9 mouse cellular contexts compared by ENCODE assay signal in the genomic region with DNA sequence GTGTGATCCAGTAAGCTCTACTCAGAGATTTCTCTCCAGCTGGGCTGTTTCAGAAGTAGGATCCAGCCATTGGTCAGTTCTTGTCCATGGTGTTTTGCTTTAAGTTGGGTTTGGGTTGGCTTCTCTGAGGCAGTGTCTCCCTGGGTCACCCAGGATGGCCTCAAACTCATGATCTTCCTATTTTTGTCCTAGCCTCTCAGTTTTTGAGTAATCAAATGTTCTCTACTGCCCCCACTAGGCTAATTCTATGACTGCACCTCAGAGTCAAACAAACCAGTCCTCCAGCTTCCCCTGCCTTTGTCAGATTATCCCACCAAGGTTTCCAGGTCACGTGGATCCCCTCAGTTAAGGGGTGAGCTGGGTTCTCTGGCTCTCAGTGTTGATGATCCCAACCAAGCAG. TPM values are rescaled to one million over a fixed set of nuclear protein-coding genes. Genes with fewer than 3 reads are reported as not detected.
A peak's percentile ranks its signal among the peaks of the same experiment; 100 is the strongest.
DNase-seq lines count a peak whose midpoint lies in the region; ATAC-seq and TF ChIP-seq lines count a peak whose summit lies in the region.
"Had no signal": no experiment of that assay in that cellular context is flagged by ENCODE, and none has a peak within 500 bp of the region (broad histone marks: within the 10 kb centered on the region; RNA-seq: fewer than 3 reads in every experiment).

No protein-coding gene starts in this region.

- TF ChIP-seq RAD21 in MEL (IDR thresholded peaks at IDR 0.05; ENCODE audit: low read depth, low read length) = peak; percentile 61

- no peaks in the 10 kb centered on the region for H3K36me3 ChIP-seq in MEL (ENCODE audit: control insufficient read depth in 1 of 2, insufficient read depth in 2 of 2, low read length in 2 of 2)
- H3K36me3 ChIP-seq: heart, embryonic 13.5 days had no signal

- no peak for TF ChIP-seq POLR2A in MEL (IDR thresholded peaks at IDR 0.05; ENCODE audit: control insufficient read depth in 1 of 2, insufficient read depth in 1 of 2, low read depth in 1 of 2, low read length in 2 of 2, poor library complexity in 1 of 2)

- DNase-seq in cerebellum, adult 11 months = peak; percentile 25
- no peak for DNase-seq in cerebellum, adult 11-12 months
- DNase-seq in left cerebral cortex, adult 2 months (ENCODE audit: extremely low spot score in 1 of 2, low spot score in 2 of 2) = peak; percentile 28 to 35
- no peak for DNase-seq in left cerebral cortex, adult 8-10 months (ENCODE audit: low spot score in 2 of 2)
- peak; percentile 55 for DNase-seq in MEL (ENCODE audit: low read depth, low spot score)
- DNase-seq in embryo, embryonic 11.5 days (ENCODE audit: low read depth, low spot score) = peak; percentile 30
- DNase-seq in lung, postnatal 14 days = peak; percentile 51

- no peak for ATAC-seq in erythroblast, adult 5-6 weeks (replicated peaks; ENCODE audit: low FRiP score, poor library complexity, severe bottlenecking)

- no peaks in the 10 kb centered on the region for H3K9me3 ChIP-seq in MEL (replicated peaks; ENCODE audit: insufficient read depth, low read length)
- H3K9me3 ChIP-seq: heart, embryonic 13.5 days had no signal

- H3K27ac ChIP-seq in left cerebral cortex, adult 2 months = no peak overlapping the region
- no peak overlapping the region for H3K27ac ChIP-seq in MEL (ENCODE audit: control insufficient read depth, low read depth, low read length)
- H3K27ac ChIP-seq: heart, embryonic 13.5 days had no signal

- H3K4me1 ChIP-seq in MEL (ENCODE audit: control insufficient read depth in 1 of 2, insufficient read depth in 2 of 2, low read length in 2 of 2) = no peaks in the 10 kb centered on the region
- H3K4me1 ChIP-seq: heart, embryonic 13.5 days had no signal

- TF ChIP-seq CTCF in left cerebral cortex, adult 2 months (IDR thresholded peaks at IDR 0.05) = peak; percentile 71
- peak in 2 of 3 experiments; percentile 62 to 70; a peak in 4 of 6 replicates for TF ChIP-seq CTCF in MEL (IDR thresholded peaks at IDR 0.05 in 2 of 3, conservative IDR thresholded peaks at IDR 0.05 in 1 of 3; ENCODE audit: control insufficient read depth in 1 of 3, insufficient read depth in 1 of 3, low read depth in 2 of 3, low read length in 3 of 3, poor library complexity in 1 of 3, severe bottlenecking in 1 of 3)

- H3K4me3 ChIP-seq in left cerebral cortex, adult 2 months = no peak overlapping the region
- H3K4me3 ChIP-seq in MEL (ENCODE audit: control insufficient read depth in 1 of 2, insufficient read depth in 1 of 2, low read depth in 2 of 2, low read length in 2 of 2) = no peak overlapping the region
- H3K4me3 ChIP-seq: heart, embryonic 13.5 days had no signal

- peaks cover 3 to 6% of the 10 kb centered on the region in 2 experiments; a peak in 2 of 4 replicates for H3K27me3 ChIP-seq in MEL (ENCODE audit: control insufficient read depth in 1 of 2, insufficient read depth in 2 of 2, low read length in 2 of 2)

- no peaks in the 10 kb centered on the region for H3K79me2 ChIP-seq in MEL (ENCODE audit: control insufficient read depth, insufficient read depth, low read length, poor library complexity)

- no peak overlapping the region for H3K9ac ChIP-seq in MEL (ENCODE audit: control insufficient read depth, low read depth, low read length, poor library complexity, severe bottlenecking)
- H3K9ac ChIP-seq: heart, embryonic 13.5 days had no signal

- intact Hi-C loops in left cerebral cortex, adult 2 months (cut with DNase I) = loop anchor here (5.0 kb wide), 1 partner anchor 472 kb away; no protein-coding TSS in a partner anchor

- TF ChIP-seq EP300 in MEL (IDR thresholded peaks at IDR 0.05; ENCODE audit: low read depth in 1 of 2, low read length in 2 of 2) = no peak

TF ChIP-seq in MEL, 35 proteins besides CTCF, POLR2A, EP300 and RAD21:
- TF ChIP-seq BHLHE40 (IDR thresholded peaks at IDR 0.05; ENCODE audit: borderline replicate concordance, low read depth, low read length) = no peak
- peak; percentile 34; the same call in 1 of the 2 replicates for TF ChIP-seq USF1 (IDR thresholded peaks at IDR 0.05; ENCODE audit: low read depth, low read length)
- peak; percentile 51 for TF ChIP-seq SMC3 (IDR thresholded peaks at IDR 0.05; ENCODE audit: low read depth, low read length)

RNA-seq across cellular contexts. Expression of a gene that starts 13.8 kb away (rescaled TPM):
- total RNA-seq in left cerebral cortex, adult 2 months (2021) = 10 to 100 TPM; 25.4 to 26.1 TPM
- 10 to 100 TPM; 29.2 to 30.7 (median 30.4) TPM for total RNA-seq in left cerebral cortex, adult 8-10 months (2022)
- 31.1 and 31.7 TPM in 2 replicates for total RNA-seq in MEL (2012; rRNA removed)
- 10 to 100 TPM in 1 of 2 experiments, not detected in 1; 86.0 TPM for polyA plus RNA-seq in MEL (2012; ENCODE audit: insufficient read depth in 1 of 2, insufficient read length in 2 of 2, low read depth in 1 of 2, low replicate concordance in 2 of 2, missing spikeins in 1 of 2)
- total RNA-seq in erythroblast, adult 5-6 weeks (2015; ENCODE audit: low replicate concordance) = 6.1 and 10.9 TPM in 2 replicates
- 4.2 and 5.5 TPM in 2 replicates for total RNA-seq in erythroblast, adult 5-6 weeks (2017; ENCODE audit: low replicate concordance)

Comparison
In these comparisons a context has a peak if more than half of its experiments do, and no peak if none do; other contexts are left out.
1. DNase-seq: peak in cerebellum, adult 11 months (single experiment), left cerebral cortex, adult 2 months (2 of 2), MEL (single experiment), embryo, embryonic 11.5 days (single experiment) and lung, postnatal 14 days (single experiment); none in cerebellum, adult 11-12 months (single experiment) and left cerebral cortex, adult 8-10 months (0 of 2).